Mouse (Mus musculus) heart, embryonic 16.5 days (tissue): ENCODE results near the gene Hist1h2ao. TPM values are rescaled to one million over a fixed set of nuclear protein-coding genes. Genes with fewer than 3 reads are reported as not detected.
A peak's percentile ranks its signal among the peaks of the same experiment; 100 is the strongest.
"Not testable (repeated sequence)": the region's sequence is repeated elsewhere in the genome, so short reads cannot be mapped to it uniquely, and the experiment has no call there.

Experiments
- ATAC-seq: fragments of 200-750 bp; cut with Nextera tagmentation; replicated peaks from 2 replicates; pipeline ENCODE4 v1.8.0; 2017; ENCODE audit warnings: moderate number of reproducible peaks; ENCODE audit not compliant: insufficient read depth, low FRiP score; ENCODE audit errors: extremely low read depth
- H3K27ac ChIP-seq: fragments of 300-500 bp; sonication (generic); 2 replicates; pipeline ENCODE4 v1.5.1; 2014; ENCODE audit warnings: mild to moderate bottlenecking, low read length, control low read depth, moderate library complexity
- H3K27me3 ChIP-seq: fragments of 300-500 bp; sonication (generic); 2 replicates; pipeline ENCODE4 v1.6.1; 2014; ENCODE audit warnings: low read length, mixed read lengths; ENCODE audit not compliant: control insufficient read depth, insufficient read depth
- H3K36me3 ChIP-seq: fragments of 300-500 bp; sonication (generic); 2 replicates; pipeline ENCODE4 v1.6.1; 2014; ENCODE audit not compliant: control insufficient read depth, insufficient read depth
- H3K4me1 ChIP-seq: fragments of 300-500 bp; sonication (generic); 2 replicates; pipeline ENCODE4 v1.6.1; 2014; ENCODE audit warnings: low read length, mixed read lengths; ENCODE audit not compliant: control insufficient read depth, insufficient read depth
- H3K4me2 ChIP-seq: fragments of 300-500 bp; sonication (generic); 2 replicates; pipeline ENCODE4 v1.6.1; 2014; ENCODE audit warnings: low read depth, mild to moderate bottlenecking, control low read depth, low read length
- H3K4me3 ChIP-seq: fragments of 300-500 bp; sonication (generic); 2 replicates; pipeline ENCODE4 v1.5.1; 2014; ENCODE audit warnings: mild to moderate bottlenecking, control low read depth, low read length
- H3K9ac ChIP-seq: fragments of 300-500 bp; sonication (generic); 2 replicates; pipeline ENCODE4 v1.6.1; 2014; ENCODE audit warnings: low read length, control low read depth
- H3K9me3 ChIP-seq: fragments of 300-500 bp; sonication (generic); replicated peaks from 2 replicates; pipeline ENCODE4 v1.6.1; 2016; ENCODE audit warnings: low read length; ENCODE audit not compliant: control insufficient read depth
- WGBS: fragments of 180-500 bp; shearing (Covaris S2); extraction: QIAGEN DNeasy Blood & Tissue Kit; methylation state at CpG from one replicate; pipeline ENCODE4 v1.1.7; 2014; 5-methylcytosine and 5-hydroxymethylcytosine counted together
- polyA plus RNA-seq: library from polyadenylated mRNA; unstranded; fragments of >200 nt; fragmentation: Nextera tagmentation; extraction: Ambion mirVana; gene quantifications from 2 replicates; pipeline ENCODE4 v1.2.1, GENCODE M21; 2015

Hist1h2ao gene
- not detected in 2 replicates for polyA plus RNA-seq

GRCm38 (mm10) chr13:21810073-21810472 is at the start of gene Hist1h2ao, which contains the start of gene Hist1h2bq:
Hist1h2ao (plus strand) TSS chr13:21810465.
Hist1h2bq (minus strand) TSS chr13:21810197.
- not testable (repeated sequence) for H3K9ac ChIP-seq, H3K4me1 ChIP-seq, H3K4me2 ChIP-seq, H3K4me3 ChIP-seq, H3K27ac ChIP-seq, H3K36me3 ChIP-seq, H3K27me3 ChIP-seq, H3K9me3 ChIP-seq
- peak; percentile 94 for ATAC-seq
- no CpG with 5 or more reads among the region's 23 CpGs for WGBS

- 6% methylated on average over 33 of the region's 33 CpGs for WGBS
- Histone ChIP-seq H3K4me1 (peaks cover 20% of the 10 kb centered on the region), H3K4me3 (peak overlapping the region; percentile 70), H3K27me3 (no peaks in the 10 kb centered on the region), H3K27ac (peak overlapping the region; percentile 83), H3K9me3 (no peaks in the 10 kb centered on the region), H3K36me3 (no peaks in the 10 kb centered on the region), H3K9ac (peak overlapping the region; percentile 85), H3K4me2 (peak overlapping the region; percentile 98)
- peak; percentile 81 for ATAC-seq
Measured at GRCm38 (mm10) chr13:21778814-21779766, 31.2 kb upstream of the Hist1h2ao start.

- peak within 1 kb of the TSS; percentile 70 for H3K4me3 ChIP-seq
- WGBS = under 1% methylated on average over 44 of the region's 44 CpGs
- peak within 1 kb of the TSS; percentile 83 for H3K27ac ChIP-seq
- H3K27me3 ChIP-seq = no peaks in the 10 kb centered on the region
- H3K4me1 ChIP-seq = peaks cover 24% of the 10 kb centered on the region
- H3K4me2 ChIP-seq = peak within 1 kb of the TSS; percentile 98
- peak within 1 kb of the TSS; percentile 85 for H3K9ac ChIP-seq
- peak; percentile 29; the same call in 1 of the 2 replicates for ATAC-seq
- H3K36me3 ChIP-seq = no peaks in the 10 kb centered on the region
- H3K9me3 ChIP-seq = no peaks in the 10 kb centered on the region
Measured at GRCm38 (mm10) chr13:21779767-21780731, 30.2 kb upstream of the Hist1h2ao start, which contains the start of gene Hist1h1b. Hist1h1b (minus strand) TSS chr13:21780625.

GRCm38 (mm10) chr13:21781021-21781555 is 29.2 kb upstream of the Hist1h2ao start:
- Histone ChIP-seq H3K36me3 (no peaks in the 10 kb centered on the region), H3K27ac (peak overlapping the region; percentile 83), H3K27me3 (no peaks in the 10 kb centered on the region), H3K4me2 (peak overlapping the region; percentile 98), H3K4me1 (peaks cover 28% of the 10 kb centered on the region), H3K9me3 (no peaks in the 10 kb centered on the region), H3K9ac (peak overlapping the region; percentile 85), H3K4me3 (peak overlapping the region; percentile 70)
- no peak for ATAC-seq
- 38% methylated on average over 6 of the region's 6 CpGs for WGBS

- Histone ChIP-seq H3K4me2 (no peak overlapping the region), H3K9me3 (no peaks in the 10 kb centered on the region), H3K4me3 (no peak overlapping the region), H3K27ac (no peak overlapping the region), H3K9ac (no peak overlapping the region), H3K27me3 (no peaks in the 10 kb centered on the region), H3K36me3 (no peaks in the 10 kb centered on the region), H3K4me1 (peaks cover 30% of the 10 kb centered on the region)
- WGBS = 94% methylated on average over 1 of the region's 1 CpGs
- ATAC-seq = no peak
Measured at GRCm38 (mm10) chr13:21781639-21782038, 28.6 kb upstream of the Hist1h2ao start.

- Histone ChIP-seq H3K4me1 (peaks cover 30% of the 10 kb centered on the region), H3K4me2 (peak overlapping the region; percentile 79), H3K27ac (peak overlapping the region; percentile 86), H3K4me3 (peak overlapping the region; percentile 54), H3K9ac (peak overlapping the region; percentile 75)
- not testable (repeated sequence) for H3K36me3 ChIP-seq, H3K27me3 ChIP-seq, H3K9me3 ChIP-seq, ATAC-seq
- WGBS = 2% methylated on average over 13 of the region's 35 CpGs
Measured at GRCm38 (mm10) chr13:21782361-21783254, 27.7 kb upstream of the Hist1h2ao start.

GRCm38 (mm10) chr13:21783255-21783617 is 27.0 kb upstream of the Hist1h2ao start, which contains the start of gene Hist1h3i:
Hist1h3i (minus strand) TSS chr13:21783370.
- H3K4me3 ChIP-seq = peak within 1 kb of the TSS; percentile 54
- peak within 1 kb of the TSS; percentile 86 for H3K27ac ChIP-seq
- H3K36me3 ChIP-seq = no peaks in the 10 kb centered on the region
- ATAC-seq = peak; percentile 68
- WGBS = 0% methylated on average over 11 of the region's 20 CpGs
- no peaks in the 10 kb centered on the region for H3K27me3 ChIP-seq
- no peaks in the 10 kb centered on the region for H3K9me3 ChIP-seq
- peak within 1 kb of the TSS; percentile 79 for H3K4me2 ChIP-seq
- peaks cover 30% of the 10 kb centered on the region for H3K4me1 ChIP-seq
- H3K9ac ChIP-seq = peak within 1 kb of the TSS; percentile 75

- H3K4me3 ChIP-seq = peak overlapping the region; percentile 54
- H3K9ac ChIP-seq = peak overlapping the region; percentile 28
- peak overlapping the region; percentile 49 for H3K27ac ChIP-seq
- H3K9me3 ChIP-seq = no peaks in the 10 kb centered on the region
- H3K27me3 ChIP-seq = no peaks in the 10 kb centered on the region
- H3K4me2 ChIP-seq = peak overlapping the region; percentile 62
- H3K4me1 ChIP-seq = peaks cover 30% of the 10 kb centered on the region
- no peaks in the 10 kb centered on the region for H3K36me3 ChIP-seq
- ATAC-seq = no peak
- WGBS = 3% methylated on average over 9 of the region's 9 CpGs
Measured at GRCm38 (mm10) chr13:21783734-21784161, 26.5 kb upstream of the Hist1h2ao start.
